Mouse (Mus musculus) E14TG2a.4 (cell line): ENCODE results near the gene Tuba3a.

Experiments used
- H3K27me3 ChIP-seq: 2 replicates; pipeline ENCODE4 v1.6.1; 2014; ENCODE audit warnings: low read length, control low read depth; ENCODE audit not compliant: insufficient read depth
- H3K36me3 ChIP-seq: 2 replicates; pipeline ENCODE4 v1.6.1; 2014; ENCODE audit warnings: low read length, control low read depth; ENCODE audit not compliant: insufficient read depth
- H3K4me1 ChIP-seq: replicated peaks from 2 replicates; pipeline ENCODE4 v1.6.1; 2014; ENCODE audit warnings: low read depth, low read length, control low read depth
- H3K4me3 ChIP-seq: replicated peaks from 2 replicates; pipeline ENCODE4 v1.5.1; 2014; ENCODE audit warnings: mild to moderate bottlenecking, low read length
- H3K9me3 ChIP-seq: 2 replicates; pipeline ENCODE4 v1.6.1; 2014; ENCODE audit warnings: low read length, control low read depth
- CTCF ChIP-seq: conservative IDR thresholded peaks from 2 replicates; pipeline ENCODE4 v1.5.1; 2014; ENCODE audit warnings: low read length
- NANOG ChIP-seq: IDR thresholded peaks from 2 replicates; pipeline ENCODE4 v1.6.1; 2014; ENCODE audit warnings: borderline replicate concordance, low read length, mixed read lengths
- POU5F1 ChIP-seq: IDR thresholded peaks from 2 replicates; pipeline ENCODE4 v1.6.1; 2014; ENCODE audit warnings: low read length, borderline replicate concordance

Gene Tuba3a

DNA sequence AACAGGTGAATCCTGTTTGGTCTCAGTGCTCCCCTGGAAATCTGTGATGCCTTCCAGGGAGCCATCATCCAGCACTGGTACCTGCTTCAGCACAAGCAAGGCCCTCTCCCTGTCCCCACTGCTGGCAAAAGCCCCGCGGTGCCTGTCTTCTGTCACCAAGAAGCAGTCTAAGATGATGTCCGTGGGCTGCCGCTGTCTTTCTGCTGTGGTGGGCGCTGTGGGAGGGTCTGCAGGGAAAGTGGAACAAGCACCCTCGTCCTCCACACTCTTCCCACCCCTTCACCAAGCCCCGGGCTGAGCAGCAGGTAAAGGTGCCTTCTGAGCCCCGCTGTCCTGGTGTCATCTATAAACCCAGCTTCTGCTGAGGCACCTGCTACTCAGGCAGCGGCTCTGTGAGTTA, 55.3 kb downstream of the Tuba3a start:
- no peak for TF ChIP-seq CTCF
- no peak for TF ChIP-seq NANOG
- no peak for TF ChIP-seq POU5F1
- no peaks in the 10 kb centered on the region for H3K27me3 ChIP-seq
- H3K4me1 ChIP-seq = peaks cover 31% of the 10 kb centered on the region
- H3K36me3 ChIP-seq = no peaks in the 10 kb centered on the region
- H3K4me3 ChIP-seq = peak overlapping the region; percentile 78
- H3K9me3 ChIP-seq = no peaks in the 10 kb centered on the region
